Comparison of ENCODE assay signal across 21 mouse cellular contexts in genomic region chr6:17971393-17971792, GRCm38 (mm10). TPM values are rescaled to one million over a fixed set of nuclear protein-coding genes. Genes with fewer than 3 reads are reported as not detected.
DNase-seq lines count a peak whose midpoint lies in the region; ATAC-seq and TF ChIP-seq lines count a peak whose summit lies in the region.
"Had no signal": no experiment of that assay in that cellular context is flagged by ENCODE, and none has a peak within 500 bp of the region (broad histone marks: within the 10 kb centered on the region; RNA-seq: fewer than 3 reads in every experiment).

No protein-coding gene starts in this region.

- no peak overlapping the region for H3K9ac ChIP-seq in kidney, embryonic 15.5 days
- no peak overlapping the region for H3K9ac ChIP-seq in kidney, postnatal 0 days (ENCODE audit: low read depth, low read length)
- H3K9ac ChIP-seq: embryonic facial prominence, embryonic 13.5 days; embryonic facial prominence, embryonic 15.5 days; forebrain, embryonic 12.5 days had no signal

- no peak for DNase-seq in kidney, adult 11 months
- peak; percentile 31 for DNase-seq in kidney, postnatal 0 days (ENCODE audit: low spot score)
- DNase-seq in kidney, adult 18-20 months, result no peak
- DNase-seq: adrenal gland, adult 2 months; adrenal gland, postnatal 10 days; adrenal gland, postnatal 25 days; cerebellum, adult 11 months; cerebellum, adult 18-20 months; cerebellum, adult 8-10 months; cerebellum, adult 9-11 months; cerebellum, postnatal 14 days; cerebellum, postnatal 36 days; embryo, embryonic 11 days had no signal

- H3K27ac ChIP-seq in kidney, embryonic 15.5 days, result no peak overlapping the region
- no peak overlapping the region for H3K27ac ChIP-seq in kidney, postnatal 0 days
- H3K27ac ChIP-seq: embryonic facial prominence, embryonic 13.5 days; embryonic facial prominence, embryonic 15.5 days; forebrain, embryonic 10.5 days; forebrain, embryonic 12.5 days had no signal

- H3K27me3 ChIP-seq in kidney, embryonic 15.5 days, result no peaks in the 10 kb centered on the region
- no peaks in the 10 kb centered on the region for H3K27me3 ChIP-seq in kidney, postnatal 0 days (ENCODE audit: insufficient read depth, low read length)
- H3K27me3 ChIP-seq: embryonic facial prominence, embryonic 13.5 days; embryonic facial prominence, embryonic 15.5 days; forebrain, embryonic 12.5 days had no signal

- H3K36me3 ChIP-seq in kidney, embryonic 15.5 days, result no peaks in the 10 kb centered on the region
- H3K36me3 ChIP-seq in kidney, postnatal 0 days (ENCODE audit: insufficient read depth, low read length), result no peaks in the 10 kb centered on the region
- H3K36me3 ChIP-seq: embryonic facial prominence, embryonic 13.5 days; embryonic facial prominence, embryonic 15.5 days; forebrain, embryonic 10.5 days; forebrain, embryonic 12.5 days had no signal

- TF ChIP-seq CTCF in kidney, postnatal 0 days (IDR thresholded peaks at IDR 0.05; ENCODE audit: low read depth), result no peak

- H3K4me3 ChIP-seq in kidney, embryonic 15.5 days (replicated peaks), result no peak overlapping the region
- H3K4me3 ChIP-seq in kidney, postnatal 0 days (replicated peaks; ENCODE audit: low read depth, low read length), result no peak overlapping the region
- H3K4me3 ChIP-seq: embryonic facial prominence, embryonic 13.5 days; embryonic facial prominence, embryonic 15.5 days; erythroblast, embryonic 14.5 days; forebrain, embryonic 10.5 days; forebrain, embryonic 12.5 days had no signal

- no peaks in the 10 kb centered on the region for H3K4me1 ChIP-seq in kidney, embryonic 15.5 days
- H3K4me1 ChIP-seq in kidney, postnatal 0 days (replicated peaks; ENCODE audit: insufficient read depth, low read length), result no peaks in the 10 kb centered on the region
- H3K4me1 ChIP-seq: embryonic facial prominence, embryonic 13.5 days; embryonic facial prominence, embryonic 15.5 days; forebrain, embryonic 10.5 days; forebrain, embryonic 12.5 days had no signal

- peak; percentile 52; the same call in 1 of the 2 replicates for ATAC-seq in kidney, embryonic 15.5 days (replicated peaks; ENCODE audit: low FRiP score)
- no peak for ATAC-seq in kidney, postnatal 0 days (replicated peaks; ENCODE audit: low FRiP score, low read depth)
- ATAC-seq: forebrain, embryonic 14.5 days; forebrain, embryonic 16.5 days had no signal

- H3K9me3 ChIP-seq in kidney, embryonic 15.5 days (replicated peaks), result no peaks in the 10 kb centered on the region
- no peaks in the 10 kb centered on the region for H3K9me3 ChIP-seq in kidney, postnatal 0 days (replicated peaks; ENCODE audit: low read length)
- H3K9me3 ChIP-seq: embryonic facial prominence, embryonic 13.5 days; embryonic facial prominence, embryonic 15.5 days; forebrain, embryonic 10.5 days; forebrain, embryonic 12.5 days had no signal

- no peak overlapping the region for H3K4me2 ChIP-seq in kidney, embryonic 15.5 days
- no peak overlapping the region for H3K4me2 ChIP-seq in kidney, postnatal 0 days (ENCODE audit: low read length)
- H3K4me2 ChIP-seq: embryonic facial prominence, embryonic 13.5 days; embryonic facial prominence, embryonic 15.5 days; forebrain, embryonic 12.5 days had no signal

RNA-seq across cellular contexts. Expression of gene Wnt2, which starts 59.0 kb away (rescaled TPM):
- 1.1 and 2.9 TPM in 2 replicates for polyA plus RNA-seq in kidney, embryonic 15.5 days (2015; fragmentation: Nextera tagmentation; extraction: Ambion mirVana)
- polyA plus RNA-seq in kidney, postnatal 0 days (2015; fragmentation: Nextera tagmentation; extraction: Ambion mirVana), result 0.43 and 0.50 TPM in 2 replicates
- polyA plus RNA-seq: erythroblast, embryonic 14.5 days; forebrain, embryonic 14.5 days had no signal
